Mouse (Mus musculus) ovary, postnatal 14 days (tissue): ENCODE results near the gene Hdhd3.
A peak's percentile ranks its signal among the peaks of the same experiment; 100 is the strongest.
"Not testable (repeated sequence)": the region's sequence is repeated elsewhere in the genome, so short reads cannot be mapped to it uniquely, and the experiment has no call there.

ENCODE experiments used
- DNase-seq: peaks from one replicate; pipeline ENCODE4 v3.0.0; 2022; ENCODE audit warnings: low spot score

Gene Hdhd3

DNA sequence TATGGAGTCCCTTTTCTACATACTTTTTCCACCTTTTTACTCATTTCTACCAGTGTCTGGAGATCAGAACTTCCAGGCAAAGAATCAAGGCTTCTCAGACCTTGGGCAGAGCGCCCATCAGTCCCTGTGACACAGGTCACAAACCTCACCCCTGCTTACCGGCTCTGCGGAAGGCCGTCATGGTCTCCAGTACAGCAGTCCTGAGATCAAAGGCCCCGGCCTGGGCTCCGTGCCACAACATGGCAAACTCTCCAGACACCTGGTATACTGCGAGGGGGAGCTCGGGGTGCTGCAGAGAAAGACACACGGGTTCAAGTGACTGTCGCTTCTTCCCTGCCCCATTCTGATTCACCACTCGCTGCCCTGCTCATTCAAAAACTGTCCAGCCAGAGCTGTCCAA lies 6.7 kb upstream of the Hdhd3 start:
- peak; percentile 58 for DNase-seq

DNA sequence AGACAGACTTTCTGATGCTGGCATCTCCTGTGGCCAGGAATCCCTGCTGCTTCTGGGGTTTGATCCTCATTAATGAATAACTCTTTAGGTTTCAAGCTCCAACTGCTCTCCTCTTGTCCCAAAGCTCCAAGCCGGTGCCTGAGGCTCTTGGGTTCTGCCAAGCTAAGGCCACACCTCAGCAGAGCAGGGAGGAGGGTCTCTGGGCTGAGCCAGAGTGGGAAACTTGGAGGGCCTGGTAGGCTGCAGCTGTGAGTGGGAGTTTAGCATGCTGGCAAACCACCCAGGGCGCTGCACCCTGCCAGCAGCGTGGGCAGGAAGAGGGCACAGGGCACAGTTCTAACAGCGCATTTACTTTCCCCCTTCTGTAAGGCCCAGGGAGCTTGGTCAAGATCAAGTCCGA lies 5.6 kb upstream of the Hdhd3 start:
- DNase-seq: no peak

- no peak for DNase-seq
Measured at GRCm38 (mm10) chr4:62506798-62507197, 3.5 kb upstream of the Hdhd3 start.

DNA sequence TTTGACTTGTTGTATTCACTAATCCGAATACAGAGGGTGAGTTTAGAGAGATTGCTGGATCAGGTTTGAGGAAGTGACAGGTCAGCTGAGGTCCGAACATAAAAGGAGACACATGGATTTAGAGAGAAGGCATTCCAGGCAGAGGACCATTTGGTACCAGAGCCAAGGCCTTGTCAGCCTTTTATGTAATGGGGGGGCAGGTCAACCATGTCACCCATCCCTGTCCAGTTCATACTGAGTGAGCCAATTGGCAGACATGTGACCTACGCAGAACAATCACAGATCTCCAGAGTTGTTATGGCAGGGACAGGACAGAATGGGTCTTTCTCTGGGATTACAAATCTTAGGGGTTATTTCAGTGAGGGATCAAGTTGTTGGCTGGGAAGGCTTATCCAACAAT lies 2.7 kb upstream of the Hdhd3 start:
- no peak for DNase-seq

DNA sequence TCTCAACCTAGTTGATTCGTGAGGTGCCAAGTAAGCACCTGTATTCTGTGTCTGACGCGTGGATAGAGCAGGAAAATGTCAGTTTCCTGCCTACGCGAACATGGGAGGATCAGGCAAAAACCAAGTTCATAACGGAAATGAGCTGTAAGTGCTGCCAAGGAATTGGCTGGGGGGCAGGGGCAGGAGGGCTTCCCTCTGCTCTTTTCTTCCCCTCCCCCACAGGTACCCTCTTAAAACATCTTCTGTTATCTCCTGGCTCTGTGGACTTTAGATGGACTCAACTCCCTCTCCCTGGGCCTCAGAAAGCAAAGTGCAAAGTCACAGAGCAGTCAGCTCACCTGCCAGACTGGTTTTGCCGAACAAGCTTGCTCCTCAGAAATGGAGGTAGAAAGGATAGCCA lies 298 bp downstream of the Hdhd3 start:
- DNase-seq: no peak

- DNase-seq: peak; percentile 83
Measured at GRCm38 (mm10) chr4:62501964-62502732, 1.1 kb downstream of the Hdhd3 start.

- no peak for DNase-seq
Measured at GRCm38 (mm10) chr4:62501534-62501933, 1.7 kb downstream of the Hdhd3 start.

DNA sequence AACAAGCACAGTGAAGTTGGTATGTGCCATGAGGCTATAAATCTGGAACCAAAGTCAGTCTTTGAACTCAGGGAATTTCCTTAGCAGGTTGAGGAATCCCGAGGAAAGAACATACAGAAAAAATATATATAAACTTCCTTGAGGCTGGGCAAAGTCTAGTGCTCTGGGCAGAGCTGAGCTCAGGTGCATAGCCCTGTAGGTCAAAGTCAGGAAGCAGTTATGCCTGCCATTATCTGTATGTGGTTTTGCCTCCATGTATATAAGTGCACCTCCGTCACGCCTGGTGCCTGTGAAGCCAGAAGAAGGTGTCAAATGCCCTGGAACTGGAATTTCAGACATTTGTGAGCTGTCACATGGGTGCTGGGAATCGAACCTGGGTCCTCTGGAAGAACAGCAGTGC lies 2.5 kb downstream of the Hdhd3 start:
- DNase-seq: no peak

DNA sequence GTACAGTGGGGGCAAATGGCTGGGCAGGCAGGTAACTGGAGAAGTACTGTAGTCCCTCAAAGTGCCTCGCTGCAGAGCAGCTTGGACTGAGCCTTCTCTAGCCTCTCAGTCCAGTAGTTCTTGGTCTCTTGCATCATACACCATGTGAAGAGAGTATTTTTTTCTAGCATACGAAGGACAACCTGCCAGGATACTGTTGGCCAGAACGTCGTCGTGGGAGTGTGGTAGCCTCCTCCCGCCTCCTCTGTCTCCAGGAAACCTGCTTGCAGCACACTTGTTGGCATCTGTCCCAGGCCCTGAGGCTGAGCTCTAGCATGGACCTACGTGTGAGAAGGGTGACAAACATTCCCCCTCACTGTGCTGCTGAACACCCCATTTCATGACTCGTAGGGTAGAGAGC lies 6.5 kb downstream of the Hdhd3 start:
- DNase-seq: peak; percentile 74

- no peak for DNase-seq
Measured at GRCm38 (mm10) chr4:62495946-62496345, 7.3 kb downstream of the Hdhd3 start.

DNA sequence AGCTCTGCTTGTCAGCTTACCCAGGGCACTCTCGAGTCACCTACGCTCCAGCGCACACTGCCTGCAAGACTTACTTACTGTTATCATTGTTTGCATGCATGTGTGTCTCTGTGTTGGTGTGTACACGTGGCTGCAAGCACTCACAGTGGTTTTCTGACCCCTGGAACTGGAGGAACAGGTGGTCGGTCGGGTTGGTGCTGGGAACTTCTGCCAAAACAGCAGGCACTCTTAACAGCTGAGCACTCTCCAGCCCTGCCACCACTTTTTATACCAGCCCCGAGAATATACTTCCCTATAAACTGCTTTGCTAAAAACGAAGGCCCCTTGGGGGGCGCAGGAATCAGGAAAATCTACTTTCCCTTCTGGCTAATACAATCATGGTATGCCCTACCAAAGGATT lies 9.0 kb downstream of the Hdhd3 start:
- no peak for DNase-seq

GRCm38 (mm10) chr4:62492682-62493081 lies 10.6 kb downstream of the Hdhd3 start:
- DNase-seq: no peak

GRCm38 (mm10) chr4:62487914-62488313 lies 15.4 kb downstream of the Hdhd3 start:
- no peak for DNase-seq

- no peak for DNase-seq
Measured at GRCm38 (mm10) chr4:62487172-62487571, 16.1 kb downstream of the Hdhd3 start.

- DNase-seq: no peak
Measured at GRCm38 (mm10) chr4:62486162-62486696, 17.0 kb downstream of the Hdhd3 start.

- DNase-seq: no peak
Measured at GRCm38 (mm10) chr4:62485450-62486161, 17.7 kb downstream of the Hdhd3 start.

DNA sequence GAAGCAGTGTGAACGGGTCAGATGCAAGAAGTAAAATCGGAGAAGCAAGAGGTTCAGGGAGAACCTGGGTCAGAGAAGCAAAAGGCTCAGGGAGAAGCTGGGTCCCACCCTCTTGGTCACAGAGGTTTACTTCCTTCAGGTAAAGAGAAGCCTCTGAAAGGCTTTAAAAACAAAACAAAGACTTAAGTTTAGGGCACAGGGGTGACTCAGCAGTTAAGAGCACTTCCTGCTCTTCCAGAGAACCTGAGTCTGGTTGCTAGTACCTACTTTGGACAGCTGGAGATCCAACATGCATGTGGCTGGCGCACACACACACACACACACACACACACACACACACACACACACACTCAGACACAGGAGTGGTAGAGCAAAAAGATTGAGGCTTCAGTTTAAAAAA lies 18.3 kb downstream of the Hdhd3 start:
- DNase-seq: no peak

DNA sequence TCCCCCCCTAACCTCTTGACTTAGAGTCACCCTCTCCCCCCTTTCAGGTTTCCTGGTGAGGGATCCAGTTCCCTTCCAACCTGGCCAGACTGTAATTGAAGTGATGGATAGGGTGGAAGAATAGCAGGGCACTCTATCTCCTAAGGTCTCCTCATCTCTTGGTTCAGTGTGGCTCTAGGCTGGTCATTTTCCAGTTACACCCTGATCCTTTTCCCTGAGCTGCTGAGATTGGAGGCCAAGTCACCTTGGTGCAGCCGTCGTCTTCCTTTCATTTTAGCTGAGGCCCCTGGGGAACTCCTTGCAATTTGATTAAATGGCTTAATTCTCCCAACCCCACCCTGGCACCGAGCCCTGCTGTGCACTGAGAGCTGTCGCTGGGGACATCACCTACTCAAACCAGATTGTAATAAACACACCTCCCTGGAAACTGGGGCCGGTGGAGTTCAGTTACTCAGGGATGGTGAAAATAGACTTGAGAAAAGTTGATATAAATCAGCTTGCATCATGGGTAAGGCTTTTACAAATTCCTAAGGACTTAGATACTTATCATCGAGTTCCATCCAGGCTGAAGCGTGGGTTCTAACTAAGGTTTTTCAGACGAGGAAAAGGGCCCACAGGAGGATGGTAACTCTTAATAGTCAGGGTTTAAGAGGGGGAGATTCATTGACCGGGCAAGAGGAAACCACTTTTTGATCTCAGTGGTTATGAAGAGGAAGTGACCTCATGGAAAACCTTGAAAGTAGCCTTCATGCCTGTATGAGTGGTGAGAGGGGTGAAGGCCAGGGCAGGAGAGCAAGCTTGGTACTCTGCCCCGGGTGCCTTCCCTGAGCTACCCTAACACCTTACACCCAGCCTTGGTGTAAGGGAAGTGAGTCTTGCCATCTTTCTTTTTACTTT lies 22.3 kb downstream of the Hdhd3 start:
- no peak for DNase-seq

DNA sequence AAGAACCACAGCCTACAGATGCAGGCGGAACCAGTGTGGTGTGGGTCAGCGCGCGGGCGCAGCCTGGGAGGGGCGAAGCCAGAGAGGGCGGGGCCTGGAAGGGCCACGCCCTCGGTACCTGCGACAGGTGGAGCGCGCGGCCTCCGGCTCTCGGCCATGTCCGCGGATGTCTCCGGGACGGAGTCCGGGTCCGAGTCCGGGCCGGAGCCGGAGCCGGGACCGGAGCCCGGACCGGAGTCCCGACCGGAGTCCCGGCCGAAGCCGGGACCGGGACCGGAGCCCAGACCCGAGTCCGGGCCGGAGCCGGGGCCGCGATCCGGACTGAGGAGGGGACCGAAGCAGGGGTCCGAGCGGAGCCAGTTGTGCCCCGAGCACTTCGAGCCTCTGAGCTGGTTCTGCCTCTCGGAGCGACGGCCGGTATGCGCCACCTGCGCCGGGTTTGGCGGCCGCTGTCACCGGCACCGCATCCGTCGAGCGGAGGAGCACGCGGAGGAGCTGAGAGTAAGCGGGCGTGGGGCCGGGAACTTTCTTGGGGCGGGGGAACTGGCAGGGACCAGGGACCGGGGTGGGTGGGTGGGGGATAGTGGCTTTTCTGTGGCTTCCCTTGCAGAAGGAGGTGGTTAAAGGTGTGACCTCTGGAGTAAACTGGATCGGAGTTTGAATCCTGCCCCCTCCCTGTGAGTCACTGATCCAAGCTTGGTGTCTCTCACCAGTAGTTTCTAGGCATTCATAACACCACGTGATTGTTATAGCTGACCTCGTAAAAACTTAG lies 23.1 kb downstream of the Hdhd3 start, which contains the start of gene Bspry:
Bspry (plus strand) TSS at position 117 of the 772 bp plus-strand sequence.
- DNase-seq: no peak

GRCm38 (mm10) chr4:62479593-62479936 lies 23.7 kb downstream of the Hdhd3 start:
- not testable (repeated sequence) for DNase-seq

DNA sequence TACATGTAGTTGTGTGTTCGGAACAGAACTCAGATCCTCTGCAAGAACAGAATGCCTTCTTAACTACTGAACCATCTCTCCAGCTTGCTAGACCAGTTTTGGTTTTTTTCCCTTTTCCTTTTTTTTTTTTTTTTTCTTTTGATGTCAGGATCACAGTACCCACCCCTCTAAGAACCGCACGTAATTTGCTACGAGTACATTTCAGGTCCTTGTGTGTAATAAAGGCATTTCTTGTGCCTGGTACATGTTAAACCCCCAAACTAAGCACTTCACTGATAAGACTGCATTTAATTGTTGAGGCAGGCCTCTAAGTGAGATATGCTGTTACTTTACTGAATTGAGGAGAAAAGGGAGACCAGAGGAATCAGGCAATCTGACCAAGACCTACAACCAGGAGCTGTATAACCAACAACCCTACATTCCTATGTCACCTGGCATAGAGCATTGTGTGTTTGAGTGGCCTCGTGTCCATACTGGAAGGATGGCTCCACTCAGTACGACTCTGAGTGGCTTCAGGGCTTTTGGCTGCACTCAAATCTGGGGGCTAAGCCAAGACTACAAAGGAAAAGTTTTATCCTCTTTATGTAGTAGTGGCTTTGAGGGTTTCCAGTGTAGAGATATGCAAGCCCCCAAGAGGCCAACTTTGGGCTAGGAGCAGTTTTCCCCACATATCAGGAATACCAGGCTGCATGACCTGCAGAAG lies 25.6 kb downstream of the Hdhd3 start:
- no peak for DNase-seq
